Mouse (Mus musculus) left cerebral cortex, postnatal 10 days (tissue): ENCODE data around the gene Gpatch2. TPM values are rescaled to one million over a fixed set of nuclear protein-coding genes. Genes with fewer than 3 reads are reported as not detected.

ENCODE experiments used
- DNase-seq, 2 experiments: peaks; one replicate each; pipeline ENCODE4 v3.0.0; 2021 to 2022; ENCODE audit warnings: low spot score in 2 of 2, mixed read lengths in 1 of 2; ENCODE audit errors: extremely low spot score in 1 of 2
- intact Hi-C: fragments of 180-260 bp; cut with DNase I; formaldehyde crosslinking; loops from one replicate; pipeline ENCODE4 v1.15.1; 2025
- total RNA-seq, 2 experiments: library from RNA; stranded (reverse); gene quantifications; 2 replicates each; pipeline ENCODE4 v1.2.3; 2021

The Gpatch2 gene
- total RNA-seq, 2 experiments from 2014 or later = 17.2 to 18.8 TPM

GRCm38 (mm10) chr1:187293233-187293632 lies 77.9 kb downstream of the Gpatch2 start:
- intact Hi-C loops = no loop called here
- no peak for DNase-seq

GRCm38 (mm10) chr1:187294522-187294921 lies 79.2 kb downstream of the Gpatch2 start:
- intact Hi-C loops = no loop called here

GRCm38 (mm10) chr1:187295038-187295559 lies 79.8 kb downstream of the Gpatch2 start:
- intact Hi-C loops = no loop called here
- DNase-seq = no peak

More at GRCm38 (mm10) chr1:187294522-187294921, 79.2 kb downstream of the Gpatch2 start:
- no peak for DNase-seq

GRCm38 (mm10) chr1:187295711-187296110 lies 80.4 kb downstream of the Gpatch2 start:
- intact Hi-C loops = no loop called here
- no peak for DNase-seq

GRCm38 (mm10) chr1:187299236-187299635 lies 83.9 kb downstream of the Gpatch2 start:
- DNase-seq = peak in 1 of 2 experiments; percentile 11

GRCm38 (mm10) chr1:187300626-187301025 lies 85.3 kb downstream of the Gpatch2 start:
- DNase-seq = peak; percentile 24 to 42
- intact Hi-C loops = no loop called here

More at GRCm38 (mm10) chr1:187299236-187299635, 83.9 kb downstream of the Gpatch2 start:
- intact Hi-C loops = no loop called here

GRCm38 (mm10) chr1:187303221-187303620 lies 87.9 kb downstream of the Gpatch2 start:
- intact Hi-C loops = no loop called here
- no peak for DNase-seq

GRCm38 (mm10) chr1:187307335-187307734 lies 92.0 kb downstream of the Gpatch2 start:
- intact Hi-C loops = no loop called here
- no peak for DNase-seq

- intact Hi-C loops = no loop called here
- no peak for DNase-seq
These were observed 93.2 kb downstream of the Gpatch2 start for GRCm38 (mm10) chr1:187308523-187308922.

GRCm38 (mm10) chr1:187311122-187311521 lies 95.8 kb downstream of the Gpatch2 start:
- intact Hi-C loops = no loop called here
- DNase-seq = no peak

- DNase-seq = no peak
- intact Hi-C loops = no loop called here
These were observed 98.0 kb downstream of the Gpatch2 start for GRCm38 (mm10) chr1:187313323-187313722.

GRCm38 (mm10) chr1:187313763-187314162 lies 98.5 kb downstream of the Gpatch2 start:
- no peak for DNase-seq
- intact Hi-C loops = no loop called here

- intact Hi-C loops = no loop called here
- no peak for DNase-seq
These were observed 99.2 kb downstream of the Gpatch2 start for GRCm38 (mm10) chr1:187314516-187314915.

GRCm38 (mm10) chr1:187315821-187316220 lies 100.5 kb downstream of the Gpatch2 start:
- intact Hi-C loops = no loop called here
- no peak for DNase-seq

- no peak for DNase-seq
- intact Hi-C loops = no loop called here
These were observed 101.2 kb downstream of the Gpatch2 start for GRCm38 (mm10) chr1:187316555-187316954.

GRCm38 (mm10) chr1:187321814-187322213 lies 106.5 kb downstream of the Gpatch2 start:
- intact Hi-C loops = no loop called here
- DNase-seq = no peak

GRCm38 (mm10) chr1:187322505-187323208 lies 107.3 kb downstream of the Gpatch2 start:
- no peak for DNase-seq
- intact Hi-C loops = no loop called here

GRCm38 (mm10) chr1:187323209-187323589 lies 107.9 kb downstream of the Gpatch2 start:
- no peak for DNase-seq
- intact Hi-C loops = no loop called here

- DNase-seq = no peak
- intact Hi-C loops = no loop called here
These were observed 127.2 kb downstream of the Gpatch2 start for GRCm38 (mm10) chr1:187342551-187342950.

GRCm38 (mm10) chr1:187345156-187345555 lies 129.8 kb downstream of the Gpatch2 start:
- DNase-seq = no peak
- intact Hi-C loops = no loop called here

GRCm38 (mm10) chr1:187346923-187347322 lies 131.6 kb downstream of the Gpatch2 start:
- intact Hi-C loops = no loop called here
- no peak for DNase-seq
